Mouse (Mus musculus) limb, embryonic 14.5 days (tissue): Measurements from ENCODE around the gene Klc1. TPM values are rescaled to one million over a fixed set of nuclear protein-coding genes. Genes with fewer than 3 reads are reported as not detected.

Source experiments
- ATAC-seq: fragments of 200-750 bp; cut with Nextera tagmentation; 2 replicates; pipeline ENCODE4 v1.8.0; 2017; ENCODE audit warnings: low read depth, moderate number of reproducible peaks, moderate TSS enrichment; ENCODE audit not compliant: low FRiP score
- DNase-seq: peaks from one replicate; pipeline ENCODE4 v3.0.0-alpha.2; 2015; ENCODE audit warnings: low spot score
- H3K27ac ChIP-seq: fragments of 300-500 bp; sonication (generic); replicated peaks from 2 replicates; pipeline ENCODE4 v1.5.1; 2014; ENCODE audit warnings: low read depth, mild to moderate bottlenecking, low read length, moderate library complexity, mixed read lengths
- H3K27me3 ChIP-seq: fragments of 300-500 bp; sonication (generic); 2 replicates; pipeline ENCODE4 v1.6.1; 2014; ENCODE audit warnings: low read length, mixed read lengths; ENCODE audit not compliant: control insufficient read depth, insufficient read depth
- H3K36me3 ChIP-seq: fragments of 300-500 bp; sonication (generic); 2 replicates; pipeline ENCODE4 v1.6.1; 2014; ENCODE audit warnings: mild to moderate bottlenecking, low read length, moderate library complexity, mixed read lengths; ENCODE audit not compliant: control insufficient read depth, insufficient read depth
- H3K4me1 ChIP-seq: fragments of 300-500 bp; sonication (generic); 2 replicates; pipeline ENCODE4 v1.6.1; 2014; ENCODE audit warnings: antibody characterized with exemption, low read length, mixed read lengths; ENCODE audit not compliant: control insufficient read depth, insufficient read depth
- H3K4me2 ChIP-seq: fragments of 300-500 bp; sonication (generic); replicated peaks from 2 replicates; pipeline ENCODE4 v1.6.1; 2014; ENCODE audit warnings: low read depth, mild to moderate bottlenecking, low read length, moderate library complexity; ENCODE audit not compliant: severe bottlenecking
- H3K4me3 ChIP-seq: fragments of 300-500 bp; sonication (generic); replicated peaks from 2 replicates; pipeline ENCODE4 v1.5.1; 2014; ENCODE audit warnings: low read length
- H3K9ac ChIP-seq: fragments of 300-500 bp; sonication (generic); 2 replicates; pipeline ENCODE4 v1.6.1; 2014; ENCODE audit warnings: mild to moderate bottlenecking, low read depth, low read length, moderate library complexity; ENCODE audit not compliant: severe bottlenecking
- H3K9me3 ChIP-seq: fragments of 300-500 bp; sonication (generic); 2 replicates; pipeline ENCODE4 v1.6.1; 2016; ENCODE audit warnings: low read length; ENCODE audit not compliant: control insufficient read depth
- POLR2A ChIP-seq: fragments of 200-500 bp; IDR thresholded peaks from 2 replicates; pipeline ENCODE4 v1.8.0; 2012; ENCODE audit warnings: inconsistent platforms, mild to moderate bottlenecking, moderate library complexity, borderline replicate concordance; ENCODE audit not compliant: insufficient read depth, insufficient read length; ENCODE audit errors: extremely low read depth
- WGBS: fragments of 180-500 bp; shearing (Covaris S2); extraction: QIAGEN DNeasy Blood & Tissue Kit; methylation state at CpG from one replicate; pipeline ENCODE4 v1.1.7; 2014; 5-methylcytosine and 5-hydroxymethylcytosine counted together
- polyA plus RNA-seq, 2 experiments: library from polyadenylated mRNA; depleted of rRNA in 1 of 2; stranded (reverse) in 1 of 2; unstranded in 1 of 2; fragments of >200 nt; fragmentation: Nextera tagmentation in 1 of 2; extraction: Ambion mirVana in 1 of 2; gene quantifications; 2 replicates each; pipeline versions ENCODE4 v1.2.1 to v1.2.3; 2012 to 2014

Klc1 gene
- polyA plus RNA-seq, 2 experiments: 104 to 137 TPM

DNA sequence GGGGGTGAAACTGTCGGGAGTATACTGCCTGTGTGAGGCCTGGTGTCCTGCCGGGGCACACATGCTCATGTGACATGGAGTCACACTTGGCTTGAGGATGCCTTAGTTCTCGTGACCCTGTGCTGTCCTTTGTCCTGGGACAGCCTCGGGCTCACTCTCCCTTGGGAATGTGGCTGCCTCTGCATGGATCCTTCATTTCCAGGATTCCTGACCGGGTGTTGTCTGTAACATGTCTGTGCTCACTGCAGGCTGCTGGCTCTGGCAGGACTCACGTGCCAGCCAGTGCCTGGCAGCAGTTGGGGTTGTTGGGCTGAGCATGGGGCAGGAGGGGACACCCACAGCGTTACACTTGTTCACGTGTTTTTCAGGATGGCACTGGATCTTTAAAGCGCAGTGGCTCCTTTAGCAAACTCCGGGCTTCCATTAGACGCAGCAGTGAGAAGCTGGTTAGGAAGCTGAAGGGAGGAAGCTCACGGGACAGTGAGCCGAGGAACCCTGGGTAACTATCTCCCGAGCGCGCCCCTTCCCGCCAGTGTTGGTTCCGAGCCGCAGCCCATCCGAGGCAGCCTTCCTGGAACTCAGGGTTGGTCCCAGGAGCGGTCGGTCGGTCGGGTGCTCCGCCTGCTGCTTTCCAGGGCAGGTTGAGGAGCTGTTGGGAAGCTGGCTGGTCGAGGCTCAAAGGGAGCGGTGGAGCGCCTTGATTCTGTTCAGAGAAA is 36.7 kb downstream of the Klc1 start:
- H3K4me1 ChIP-seq: no peaks in the 10 kb centered on the region
- H3K27ac ChIP-seq: no peak overlapping the region
- no peak overlapping the region for H3K9ac ChIP-seq
- H3K4me2 ChIP-seq: no peak overlapping the region
- H3K27me3 ChIP-seq: no peaks in the 10 kb centered on the region
- H3K4me3 ChIP-seq: no peak overlapping the region
- no peak for ATAC-seq
- H3K9me3 ChIP-seq: no peaks in the 10 kb centered on the region
- WGBS: 91% methylated on average over 28 of the region's 28 CpGs
- TF ChIP-seq POLR2A: no peak
- H3K36me3 ChIP-seq: peaks cover 90% of the 10 kb centered on the region
- no peak for DNase-seq

DNA sequence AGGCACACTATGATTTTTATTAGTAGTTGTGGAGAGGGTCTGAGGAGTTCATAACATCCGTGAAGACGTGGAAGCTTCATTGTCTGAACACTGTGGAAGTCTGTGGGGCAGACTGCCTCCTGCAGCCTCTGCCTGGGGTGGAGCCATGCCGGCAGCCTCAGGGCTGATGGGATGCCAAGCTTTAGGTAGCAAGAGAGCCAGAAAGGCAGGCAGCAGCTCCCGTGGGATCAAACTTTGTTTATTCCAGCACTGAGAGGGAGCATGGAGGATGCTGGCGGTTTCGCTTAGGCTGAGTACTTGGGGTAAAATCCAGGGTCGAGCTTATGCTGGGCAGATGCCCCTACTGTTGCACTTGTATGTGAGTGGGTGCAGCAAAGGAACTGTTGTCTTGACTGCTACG is 38.6 kb downstream of the Klc1 start:
- H3K9me3 ChIP-seq: no peaks in the 10 kb centered on the region
- DNase-seq (no peak), ATAC-seq (no peak)
- H3K4me1 ChIP-seq: no peaks in the 10 kb centered on the region
- no peak overlapping the region for H3K4me3 ChIP-seq
- H3K36me3 ChIP-seq: peaks cover 90% of the 10 kb centered on the region
- no peak overlapping the region for H3K9ac ChIP-seq
- H3K4me2 ChIP-seq: no peak overlapping the region
- no peak for TF ChIP-seq POLR2A
- WGBS: 82% methylated on average over 8 of the region's 8 CpGs
- no peaks in the 10 kb centered on the region for H3K27me3 ChIP-seq
- H3K27ac ChIP-seq: no peak overlapping the region

DNA sequence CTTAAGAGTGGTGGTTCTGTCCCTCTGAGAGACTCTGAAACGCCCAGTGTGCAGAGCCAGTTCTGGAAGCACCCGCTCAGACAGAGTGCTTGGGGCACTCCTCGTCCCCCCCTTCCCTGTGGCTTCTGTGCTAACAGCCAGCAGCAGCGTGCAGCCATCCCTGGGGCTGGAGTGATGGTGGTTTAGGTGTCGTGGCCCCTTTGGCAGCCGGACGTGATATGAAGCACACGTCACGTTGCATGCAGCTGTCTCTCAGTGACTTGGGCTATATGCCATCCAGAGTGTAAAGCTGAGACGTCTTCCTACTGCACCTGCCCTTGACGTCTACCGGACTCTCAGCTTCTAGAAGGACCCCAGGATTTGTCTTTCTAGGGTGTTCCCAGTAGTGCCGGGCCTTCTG is 39.8 kb downstream of the Klc1 start:
- H3K9ac ChIP-seq: no peak overlapping the region
- WGBS: 94% methylated on average over 13 of the region's 13 CpGs
- ATAC-seq: no peak
- no peak for DNase-seq
- no peak overlapping the region for H3K4me2 ChIP-seq
- H3K27me3 ChIP-seq: no peaks in the 10 kb centered on the region
- no peak overlapping the region for H3K27ac ChIP-seq
- H3K9me3 ChIP-seq: no peaks in the 10 kb centered on the region
- H3K36me3 ChIP-seq: peaks cover 92% of the 10 kb centered on the region
- TF ChIP-seq POLR2A: no peak
- H3K4me1 ChIP-seq: no peaks in the 10 kb centered on the region
- H3K4me3 ChIP-seq: no peak overlapping the region

DNA sequence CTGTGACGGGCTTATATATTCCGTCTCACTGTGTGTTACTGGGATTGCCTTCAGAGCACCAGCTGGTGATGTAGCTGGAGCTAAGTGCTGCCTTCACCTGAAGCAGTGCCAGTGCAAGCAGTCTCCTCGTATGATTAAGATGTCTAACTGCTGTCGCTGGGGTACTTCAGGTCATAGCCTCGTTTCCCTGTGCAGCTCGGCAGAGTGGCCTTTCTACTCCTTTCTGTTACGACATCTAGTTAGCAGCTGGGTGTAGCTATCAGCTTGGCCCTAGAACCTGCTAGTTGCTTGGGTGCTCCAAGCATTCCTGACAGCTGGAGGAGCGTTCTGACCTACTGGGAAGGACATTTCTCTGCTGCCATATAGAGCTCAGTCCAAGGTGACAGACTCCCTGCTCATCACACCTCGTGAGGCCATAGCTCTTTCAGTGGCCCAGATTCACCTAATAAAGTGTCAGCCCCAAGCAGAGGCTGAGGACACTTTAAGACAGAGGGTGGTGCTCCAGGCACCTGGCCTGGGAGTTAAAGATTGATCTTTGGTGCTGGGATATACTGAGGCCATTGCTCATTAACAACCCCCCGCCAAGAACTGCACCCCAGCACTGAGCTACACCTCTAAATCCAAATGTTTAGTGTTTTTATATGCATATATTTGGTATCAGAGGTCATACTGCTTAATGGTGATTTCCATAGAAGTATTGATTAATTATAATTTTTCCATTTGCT is 42.0 kb downstream of the Klc1 start:
- ATAC-seq (no peak), DNase-seq (no peak)
- H3K9ac ChIP-seq: no peak overlapping the region
- WGBS: 79% methylated on average over 10 of the region's 10 CpGs
- H3K27me3 ChIP-seq: no peaks in the 10 kb centered on the region
- H3K36me3 ChIP-seq: peaks cover 91% of the 10 kb centered on the region
- H3K4me2 ChIP-seq: no peak overlapping the region
- no peaks in the 10 kb centered on the region for H3K4me1 ChIP-seq
- TF ChIP-seq POLR2A: no peak
- no peak overlapping the region for H3K4me3 ChIP-seq
- H3K9me3 ChIP-seq: no peaks in the 10 kb centered on the region
- no peak overlapping the region for H3K27ac ChIP-seq

DNA sequence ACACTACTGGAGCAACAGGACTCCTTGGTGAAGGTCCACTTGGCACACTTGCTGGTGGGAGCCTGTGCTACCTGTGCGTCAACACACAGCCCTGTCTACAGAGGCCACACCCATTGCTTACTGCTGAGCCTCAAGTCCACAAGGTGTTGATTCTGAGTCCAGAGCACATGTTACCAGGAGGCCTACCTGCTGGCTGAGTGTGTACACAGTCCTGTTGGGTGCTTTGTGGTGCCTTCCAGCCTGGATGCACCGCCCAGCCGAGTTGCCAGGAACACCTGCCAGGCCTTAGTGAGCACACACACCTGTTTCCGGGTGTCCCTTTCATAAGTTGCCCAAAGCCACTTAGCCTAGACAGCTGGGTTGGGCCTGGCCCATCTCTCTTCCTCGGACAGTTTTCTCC is 44.9 kb downstream of the Klc1 start:
- DNase-seq (no peak), ATAC-seq (no peak)
- Histone ChIP-seq H3K9me3 (no peaks in the 10 kb centered on the region), H3K36me3 (peaks cover 90% of the 10 kb centered on the region), H3K9ac (no peak overlapping the region), H3K27ac (no peak overlapping the region), H3K4me3 (no peak overlapping the region), H3K4me1 (no peaks in the 10 kb centered on the region), H3K27me3 (no peaks in the 10 kb centered on the region), H3K4me2 (no peak overlapping the region)
- TF ChIP-seq POLR2A: no peak
- 88% methylated on average over 5 of the region's 5 CpGs for WGBS

DNA sequence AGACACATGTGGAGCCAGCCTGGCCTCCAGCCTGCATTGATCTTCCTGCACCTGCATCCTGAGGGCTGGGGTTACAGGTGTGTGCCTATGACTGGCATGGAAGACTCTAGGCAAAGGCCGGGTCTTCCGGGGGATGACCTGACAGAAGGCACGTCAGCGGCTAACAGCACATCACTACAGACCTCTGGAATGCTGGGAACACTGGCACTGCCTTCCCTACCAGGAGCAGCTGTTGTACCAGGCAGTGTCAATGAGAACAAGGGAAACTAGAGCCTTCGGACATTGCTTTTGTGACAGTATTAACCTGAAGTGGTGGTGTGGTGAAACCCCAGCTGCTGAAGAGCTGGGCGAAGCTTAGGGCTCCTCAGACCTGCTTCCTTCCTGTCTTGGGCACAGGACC is 50.1 kb downstream of the Klc1 start:
- Histone ChIP-seq H3K4me1 (peaks cover 11% of the 10 kb centered on the region), H3K4me2 (no peak overlapping the region), H3K27me3 (no peaks in the 10 kb centered on the region), H3K27ac (no peak overlapping the region), H3K9ac (no peak overlapping the region), H3K36me3 (peaks cover 44% of the 10 kb centered on the region), H3K4me3 (no peak overlapping the region), H3K9me3 (no peaks in the 10 kb centered on the region)
- DNase-seq (no peak), ATAC-seq (no peak)
- 92% methylated on average over 6 of the region's 6 CpGs for WGBS
- TF ChIP-seq POLR2A: no peak
